Mouse (Mus musculus): ENCODE measurements around the gene Oip5. TPM values are rescaled to one million over a fixed set of nuclear protein-coding genes. Genes with fewer than 3 reads are reported as not detected.
"Not testable (repeated sequence)": the region's sequence is repeated elsewhere in the genome, so short reads cannot be mapped to it uniquely, and the experiment has no call there.

Gene Oip5
- polyA plus RNA-seq, 1 experiment: 13.0 TPM

DNA sequence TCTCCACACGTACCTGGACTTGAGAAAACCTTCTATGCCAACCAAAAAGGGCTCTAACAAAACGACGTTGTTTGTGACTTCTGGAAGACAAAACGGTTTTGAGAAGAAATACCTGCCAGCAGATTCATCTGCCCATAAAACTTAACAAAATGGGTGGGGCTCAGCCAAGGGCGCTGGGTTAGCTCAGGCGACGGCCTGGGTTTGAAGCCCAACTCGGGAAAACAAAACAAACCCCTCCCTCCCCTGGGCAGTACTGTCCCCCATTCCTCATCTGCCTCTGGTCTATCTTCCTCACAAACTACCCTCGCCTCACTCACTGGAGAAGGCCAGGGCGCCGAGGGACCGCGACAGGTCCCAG, 449 bp downstream of the Oip5 start:
- TF ChIP-seq POLR2A (IDR thresholded peaks at IDR 0.05; ENCODE audit: borderline replicate concordance, control insufficient read depth, low read depth, low read length): 0 out of 2 replicates have a peak, but pooled peaks have one; percentile 31
- no peak for TF ChIP-seq CTCF (IDR thresholded peaks at IDR 0.05; ENCODE audit: control insufficient read depth, insufficient read depth, low read length)
- Histone ChIP-seq H3K4me1 (ENCODE audit: control insufficient read depth, insufficient read depth, low read length) (no peaks in the 10 kb centered on the region), H3K4me3 (replicated peaks; ENCODE audit: control insufficient read depth, low read depth, low read length) (peak overlapping the region; percentile 97), H3K27ac (ENCODE audit: control insufficient read depth, insufficient read depth, low read depth, low read length, poor library complexity) (peak overlapping the region; percentile 95)
- under 1% methylated on average over 13 of the region's 13 CpGs for WGBS

DNA sequence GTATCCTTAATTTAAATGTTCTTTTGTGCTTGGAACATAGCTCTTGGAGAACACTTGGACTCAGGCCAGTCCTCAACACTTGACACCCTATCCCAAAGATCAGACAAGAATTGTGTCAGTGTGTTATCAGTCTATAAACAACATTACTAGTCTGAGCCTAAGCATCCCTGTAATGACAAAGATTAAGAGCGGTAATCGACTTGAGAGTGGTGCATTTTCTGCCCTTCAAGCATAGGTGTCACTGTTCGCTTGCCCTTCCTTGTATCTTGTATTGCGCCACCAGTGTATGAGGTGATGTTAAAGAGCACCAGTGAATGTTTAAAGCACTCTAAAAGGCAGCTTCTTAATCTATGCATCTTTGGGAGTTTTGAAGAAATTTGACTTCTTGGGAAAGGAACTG, 11.2 kb downstream of the Oip5 start:
- Histone ChIP-seq H3K4me3 (replicated peaks; ENCODE audit: control insufficient read depth, low read depth, low read length) (no peak overlapping the region), H3K27ac (ENCODE audit: control insufficient read depth, insufficient read depth, low read depth, low read length, poor library complexity) (no peak overlapping the region), H3K4me1 (ENCODE audit: control insufficient read depth, insufficient read depth, low read length) (no peaks in the 10 kb centered on the region; the same call in 1 of the 2 replicates)
- 0 out of 2 replicates have a peak, but pooled peaks have one; percentile 15 for TF ChIP-seq CTCF (IDR thresholded peaks at IDR 0.05; ENCODE audit: control insufficient read depth, insufficient read depth, low read length)
- TF ChIP-seq POLR2A (IDR thresholded peaks at IDR 0.05; ENCODE audit: borderline replicate concordance, control insufficient read depth, low read depth, low read length): no peak
- 54% methylated on average over 4 of the region's 4 CpGs for WGBS

- 64% methylated on average over 6 of the region's 6 CpGs for WGBS
- no peak overlapping the region for H3K4me3 ChIP-seq (replicated peaks; ENCODE audit: control insufficient read depth, low read depth, low read length)
- no peak for TF ChIP-seq POLR2A (IDR thresholded peaks at IDR 0.05; ENCODE audit: borderline replicate concordance, control insufficient read depth, low read depth, low read length)
- no peak for TF ChIP-seq CTCF (IDR thresholded peaks at IDR 0.05; ENCODE audit: control insufficient read depth, insufficient read depth, low read length)
Observed at GRCm38 (mm10) chr2:119605361-119605973, 12.8 kb downstream of the Oip5 start.

GRCm38 (mm10) chr2:119603909-119604308, 14.4 kb downstream of the Oip5 start:
- Histone ChIP-seq H3K27ac (ENCODE audit: control insufficient read depth, insufficient read depth, low read depth, low read length, poor library complexity) (no peak overlapping the region), H3K4me1 (ENCODE audit: control insufficient read depth, insufficient read depth, low read length) (no peaks in the 10 kb centered on the region; the same call in 1 of the 2 replicates), H3K4me3 (replicated peaks; ENCODE audit: control insufficient read depth, low read depth, low read length) (no peak overlapping the region)
- WGBS: 52% methylated on average over 2 of the region's 2 CpGs
- no peak for TF ChIP-seq POLR2A (IDR thresholded peaks at IDR 0.05; ENCODE audit: borderline replicate concordance, control insufficient read depth, low read depth, low read length)
- TF ChIP-seq CTCF (IDR thresholded peaks at IDR 0.05; ENCODE audit: control insufficient read depth, insufficient read depth, low read length): no peak

More at GRCm38 (mm10) chr2:119605361-119605973, 12.8 kb downstream of the Oip5 start:
- Histone ChIP-seq H3K27ac (ENCODE audit: control insufficient read depth, insufficient read depth, low read depth, low read length, poor library complexity) (peak overlapping the region; percentile 86), H3K4me1 (ENCODE audit: control insufficient read depth, insufficient read depth, low read length) (no peaks in the 10 kb centered on the region; the same call in 1 of the 2 replicates)

- no peaks in the 10 kb centered on the region; the same call in 1 of the 2 replicates for H3K4me1 ChIP-seq (ENCODE audit: control insufficient read depth, insufficient read depth, low read length)
- no peak for TF ChIP-seq POLR2A (IDR thresholded peaks at IDR 0.05; ENCODE audit: borderline replicate concordance, control insufficient read depth, low read depth, low read length)
- no peak for TF ChIP-seq CTCF (IDR thresholded peaks at IDR 0.05; ENCODE audit: control insufficient read depth, insufficient read depth, low read length)
- WGBS: 56% methylated on average over 1 of the region's 1 CpGs
- H3K27ac ChIP-seq (ENCODE audit: control insufficient read depth, insufficient read depth, low read depth, low read length, poor library complexity): no peak overlapping the region
- H3K4me3 ChIP-seq (replicated peaks; ENCODE audit: control insufficient read depth, low read depth, low read length): no peak overlapping the region
Observed at GRCm38 (mm10) chr2:119602488-119602887, 15.8 kb downstream of the Oip5 start.

DNA sequence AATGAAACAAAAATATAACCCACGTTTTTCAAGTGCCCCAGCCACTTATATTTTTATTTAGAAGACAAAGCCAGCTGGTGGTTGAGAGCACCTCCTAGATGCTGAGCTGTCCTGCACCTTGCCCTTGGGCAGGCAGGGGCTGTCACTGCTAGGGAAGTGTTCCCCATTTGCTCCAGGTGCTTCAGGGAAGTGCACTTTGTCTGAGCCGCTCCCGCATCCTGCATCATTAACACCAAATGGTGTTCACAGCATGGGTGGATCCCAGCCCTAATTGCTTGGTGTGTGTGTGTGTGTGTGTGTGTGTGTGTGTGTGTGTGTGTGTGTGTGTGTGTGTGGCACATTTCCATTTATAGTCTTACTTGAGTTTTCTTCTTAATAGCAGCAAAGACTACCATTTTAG, 16.7 kb downstream of the Oip5 start:
- not testable (repeated sequence) for H3K27ac ChIP-seq (ENCODE audit: control insufficient read depth, insufficient read depth, low read depth, low read length, poor library complexity); H3K4me3 ChIP-seq (replicated peaks; ENCODE audit: control insufficient read depth, low read depth, low read length); H3K4me1 ChIP-seq (ENCODE audit: control insufficient read depth, insufficient read depth, low read length)
- 70% methylated on average over 3 of the region's 3 CpGs for WGBS

DNA sequence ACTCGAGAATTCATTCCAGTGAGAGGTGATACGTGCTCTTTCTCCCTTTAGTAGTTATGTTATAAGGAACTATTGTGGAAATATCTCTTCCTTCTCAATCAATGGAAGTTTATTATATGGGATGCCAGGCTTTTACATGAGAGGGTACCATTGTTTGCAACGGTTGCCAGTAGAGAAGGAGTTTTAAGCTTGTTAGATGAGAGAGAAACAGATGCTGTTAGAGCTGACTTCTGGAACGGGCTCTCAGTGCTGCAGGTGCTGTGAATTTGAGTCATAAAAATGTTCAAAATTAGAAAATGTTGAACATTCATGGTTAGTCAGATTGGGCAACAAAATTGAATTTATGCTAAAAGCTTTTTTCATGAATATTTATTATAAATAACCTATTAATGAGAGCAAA, 17.2 kb downstream of the Oip5 start:
- TF ChIP-seq CTCF (IDR thresholded peaks at IDR 0.05; ENCODE audit: control insufficient read depth, insufficient read depth, low read length): no peak
- TF ChIP-seq POLR2A (IDR thresholded peaks at IDR 0.05; ENCODE audit: borderline replicate concordance, control insufficient read depth, low read depth, low read length): no peak
- H3K27ac ChIP-seq (ENCODE audit: control insufficient read depth, insufficient read depth, low read depth, low read length, poor library complexity): no peak overlapping the region
- no peak overlapping the region for H3K4me3 ChIP-seq (replicated peaks; ENCODE audit: control insufficient read depth, low read depth, low read length)
- H3K4me1 ChIP-seq (ENCODE audit: control insufficient read depth, insufficient read depth, low read length): peaks cover 2% of the 10 kb centered on the region; the same call in 1 of the 2 replicates
- 93% methylated on average over 4 of the region's 4 CpGs for WGBS

DNA sequence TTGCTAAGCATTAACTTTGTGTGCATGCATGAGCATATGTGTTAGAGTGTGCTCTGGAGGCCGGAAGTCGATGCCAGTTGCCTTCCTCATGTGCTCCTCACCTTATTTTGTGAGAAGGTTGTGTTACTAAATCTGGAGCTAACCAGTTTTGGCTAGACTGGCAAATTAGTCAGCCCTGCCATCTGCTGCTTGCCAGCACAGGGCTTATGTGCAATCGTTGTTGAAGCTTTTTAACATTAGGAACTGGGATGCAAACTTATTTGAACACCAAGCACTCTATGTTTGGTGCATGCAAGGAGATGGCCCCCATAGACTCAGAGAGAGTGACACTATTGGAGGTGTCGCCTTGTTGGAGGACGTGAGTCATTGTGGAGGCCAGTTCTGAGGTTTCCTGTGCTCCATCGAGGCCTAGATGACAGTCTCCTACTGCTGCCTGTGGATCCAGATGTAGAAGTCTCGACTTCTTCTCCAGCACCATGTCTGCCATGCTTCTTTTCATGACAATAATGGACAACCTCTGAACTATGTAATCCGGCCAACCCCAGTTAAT, 21.4 kb downstream of the Oip5 start:
- Histone ChIP-seq H3K4me1 (ENCODE audit: control insufficient read depth, insufficient read depth, low read length) (peaks cover 2% of the 10 kb centered on the region; the same call in 1 of the 2 replicates), H3K27ac (ENCODE audit: control insufficient read depth, insufficient read depth, low read depth, low read length, poor library complexity) (no peak overlapping the region), H3K4me3 (replicated peaks; ENCODE audit: control insufficient read depth, low read depth, low read length) (no peak overlapping the region)
- no peak for TF ChIP-seq CTCF (IDR thresholded peaks at IDR 0.05; ENCODE audit: control insufficient read depth, insufficient read depth, low read length)
- TF ChIP-seq POLR2A (IDR thresholded peaks at IDR 0.05; ENCODE audit: borderline replicate concordance, control insufficient read depth, low read depth, low read length): no peak
- 47% methylated on average over 8 of the region's 8 CpGs for WGBS

Data from bone marrow, adult 2 months (tissue).